Mouse (Mus musculus): ENCODE results near the gene Pkig.

- TF ChIP-seq POLR2A (IDR thresholded peaks at IDR 0.05; ENCODE audit: borderline replicate concordance, insufficient read depth, low read length) (no peak), CTCF (IDR thresholded peaks at IDR 0.05; ENCODE audit: borderline replicate concordance, insufficient read depth, low read depth, low read length) (no peak)
Measured at GRCm38 (mm10) chr2:163642685-163643575, 15.3 kb upstream of the Pkig start.

All from cerebellum, adult 2 months (tissue).